Mouse (Mus musculus) neural tube, embryonic 10.5 days (tissue): ENCODE results near the gene Zfp384.

Source experiments
- DNase-seq: peaks from one replicate; pipeline ENCODE4 v3.0.0-alpha.2; 2017; ENCODE audit warnings: low spot score; ENCODE audit errors: extremely low spot score

The Zfp384 gene

GRCm38 (mm10) chr6:125009129-125009180, at the start of gene Zfp384:
Zfp384 (plus strand) TSS chr6:125009145.
- DNase-seq, result no peak

- no peak for DNase-seq
Observed at GRCm38 (mm10) chr6:124959960-124960359, 49.0 kb upstream of the Zfp384 start.

- DNase-seq, result no peak
Observed at GRCm38 (mm10) chr6:124961021-124961420, 47.9 kb upstream of the Zfp384 start.

GRCm38 (mm10) chr6:124964638-124965037, 44.3 kb upstream of the Zfp384 start:
- DNase-seq, result no peak

- peak; percentile 99 for DNase-seq
Observed at GRCm38 (mm10) chr6:124965088-124965719, 43.7 kb upstream of the Zfp384 start, which contains the start of gene Cops7a. Cops7a (minus strand) TSS chr6:124965538.

- DNase-seq, result no peak
Observed at GRCm38 (mm10) chr6:124965747-124966146, 43.2 kb upstream of the Zfp384 start.

- peak; percentile 15 for DNase-seq
Observed at GRCm38 (mm10) chr6:124966466-124967118, 42.4 kb upstream of the Zfp384 start.

- peak; percentile 53 for DNase-seq
Observed at GRCm38 (mm10) chr6:124967766-124968165, 41.2 kb upstream of the Zfp384 start.

- DNase-seq, result no peak
Observed at GRCm38 (mm10) chr6:124992241-124992640, 16.7 kb upstream of the Zfp384 start.

- no peak for DNase-seq
Observed at GRCm38 (mm10) chr6:124993365-124993764, 15.6 kb upstream of the Zfp384 start.

GRCm38 (mm10) chr6:124993876-124994275, 15.1 kb upstream of the Zfp384 start:
- DNase-seq, result peak; percentile 33

GRCm38 (mm10) chr6:124995246-124995645, 13.7 kb upstream of the Zfp384 start:
- no peak for DNase-seq

- DNase-seq, result no peak
Observed at GRCm38 (mm10) chr6:124995831-124996403, 13.0 kb upstream of the Zfp384 start.

- DNase-seq, result peak; percentile 84
Observed at GRCm38 (mm10) chr6:124996551-124997501, 12.1 kb upstream of the Zfp384 start, which contains the start of gene Pianp. Pianp (plus strand) TSS chr6:124996694.

GRCm38 (mm10) chr6:124998066-124998465, 10.9 kb upstream of the Zfp384 start:
- no peak for DNase-seq

- no peak for DNase-seq
Observed at GRCm38 (mm10) chr6:124999091-124999490, 9.9 kb upstream of the Zfp384 start.

- no peak for DNase-seq
Observed at GRCm38 (mm10) chr6:124999546-124999945, 9.4 kb upstream of the Zfp384 start.

GRCm38 (mm10) chr6:125003706-125004105, 5.2 kb upstream of the Zfp384 start:
- DNase-seq, result no peak

- DNase-seq, result no peak
Observed at GRCm38 (mm10) chr6:125005086-125005485, 3.9 kb upstream of the Zfp384 start.

GRCm38 (mm10) chr6:125008060-125008459, 885 bp upstream of the Zfp384 start:
- DNase-seq, result no peak

- peak; percentile 97 for DNase-seq
Observed at GRCm38 (mm10) chr6:125008586-125009128, 288 bp upstream of the Zfp384 start.
